Mouse (Mus musculus) megakaryocyte, embryonic 14.5 days (primary cell): ENCODE data around the gene Kctd2.

Experiments
- FLI1 ChIP-seq: IDR thresholded peaks from 2 replicates; pipeline ENCODE4 v1.6.1; 2012; ENCODE audit warnings: low read length, inconsistent platforms, mixed read lengths
- GATA1 ChIP-seq: IDR thresholded peaks from 3 replicates; pipeline ENCODE4 v1.6.1; 2012; ENCODE audit warnings: mixed read lengths, low read length, inconsistent platforms, borderline replicate concordance

DNA sequence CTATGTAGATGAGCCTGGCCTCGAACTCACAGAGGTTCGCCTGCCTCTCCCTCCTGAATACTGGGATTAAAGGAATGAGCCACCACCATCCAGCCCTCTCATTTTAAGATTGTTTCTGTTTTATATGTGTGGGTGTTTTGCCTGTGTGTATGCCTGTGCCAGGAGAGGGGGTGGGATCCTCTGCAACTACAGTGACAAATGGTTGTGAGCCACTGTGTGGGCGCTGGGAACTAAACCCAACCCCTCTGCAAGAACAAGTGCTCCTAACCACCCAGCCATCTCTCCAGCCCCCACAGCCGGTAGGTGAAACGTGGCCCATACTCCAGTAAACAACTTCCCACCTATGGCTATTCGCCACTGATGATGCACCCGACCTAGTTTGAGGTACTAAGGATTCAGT lies 28.6 kb upstream of the Kctd2 start:
- TF ChIP-seq GATA1 (no peak), FLI1 (no peak)
